Mouse (Mus musculus) heart, postnatal 0 days (tissue): ENCODE results near the gene Gps2.

Source experiments
- CTCF ChIP-seq: IDR thresholded peaks from 2 replicates; pipeline ENCODE4 v1.5.1; 2016; ENCODE audit warnings: antibody characterized with exemption, control low read depth, low read depth
- EP300 ChIP-seq: IDR thresholded peaks from 2 replicates; pipeline ENCODE4 v1.6.1; 2016; ENCODE audit warnings: antibody characterized with exemption, low read depth

DNA sequence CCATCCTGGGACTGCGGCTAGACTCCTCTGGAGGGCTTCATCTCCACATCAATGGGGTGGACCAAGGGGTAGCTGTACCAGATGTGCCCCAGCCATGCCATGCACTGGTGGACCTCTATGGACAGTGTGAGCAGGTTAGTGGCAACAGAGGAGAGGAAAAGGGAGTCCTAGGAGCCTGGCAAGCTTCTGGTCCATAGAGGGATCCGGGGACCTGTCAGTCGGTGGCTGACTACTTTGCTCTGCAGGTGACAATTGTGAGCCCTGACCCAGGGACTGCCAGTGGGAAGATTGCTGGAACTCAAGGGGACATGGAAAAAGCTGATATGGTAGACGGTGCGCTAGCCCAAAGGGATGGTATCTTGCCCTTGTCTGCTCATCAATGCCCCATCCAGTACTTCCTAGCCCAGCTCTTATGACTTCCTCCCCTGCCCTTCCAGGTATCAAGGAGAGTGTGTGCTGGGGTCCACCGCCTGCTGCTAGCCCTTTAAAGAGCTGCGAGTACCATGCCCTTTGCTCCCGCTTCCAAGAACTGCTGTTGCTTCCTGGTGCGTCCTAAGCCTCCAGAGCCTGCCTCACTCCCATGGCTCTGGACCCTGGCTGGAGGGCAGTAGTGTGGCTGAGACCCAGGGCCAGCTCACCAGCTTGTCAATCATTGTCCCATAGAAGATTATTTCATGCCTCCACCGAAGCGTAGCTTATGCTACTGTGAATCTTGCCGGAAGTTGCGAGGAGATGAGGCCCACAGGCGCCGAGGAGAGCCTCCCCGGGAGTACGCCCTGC is 2.7 kb upstream of the Gps2 start:
- TF ChIP-seq CTCF: no peak
- no peak for TF ChIP-seq EP300
